Mouse (Mus musculus): Measurements from ENCODE around the gene Alk.

- TF ChIP-seq EP300 (IDR thresholded peaks at IDR 0.05; ENCODE audit: insufficient read depth, low read depth, low read length) (no peak), POLR2A (IDR thresholded peaks at IDR 0.05; ENCODE audit: insufficient read depth, low read length) (no peak), CTCF (IDR thresholded peaks at IDR 0.05; ENCODE audit: low read depth, low read length) (no peak)
These were observed 203.1 kb downstream of the Alk start for GRCm38 (mm10) chr17:72401349-72401748.
